Mouse (Mus musculus): ENCODE measurements at regions not wholly inside any gene's neighbourhood (a gene's known extent, or its start where the extent isn't known, plus 50 kb on each side); places are given as distances from the start of the nearest gene placed in this dataset.

DNA sequence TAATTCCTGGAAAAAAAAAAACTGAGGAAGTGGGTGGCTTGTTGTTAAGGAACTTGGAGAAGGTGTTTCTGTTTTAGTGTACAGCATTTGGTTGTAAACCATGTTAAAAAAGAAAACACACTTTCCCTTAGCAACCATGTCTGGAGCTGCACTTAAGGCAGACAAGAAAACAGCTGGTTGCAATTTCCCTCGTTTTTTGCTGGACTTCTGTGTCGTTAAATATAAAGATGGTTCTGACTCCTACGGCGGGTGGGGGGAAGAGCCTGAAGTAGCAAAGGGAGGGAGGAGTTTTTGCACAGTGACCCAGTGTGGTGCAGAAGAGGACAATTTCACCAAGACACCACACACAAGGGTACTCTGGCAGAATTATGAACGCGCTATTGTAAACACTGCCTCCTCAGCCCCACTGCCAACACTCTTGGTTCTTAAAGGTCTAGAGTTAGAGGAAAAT lies 89.8 kb upstream of the Tnfaip3 start:
- TF ChIP-seq CTCF (IDR thresholded peaks at IDR 0.05; ENCODE audit: low read depth), result no peak
- no peak for TF ChIP-seq EP300 (IDR thresholded peaks at IDR 0.05; ENCODE audit: low read depth)
